Mouse (Mus musculus) liver, adult 2 months (tissue): ENCODE data around the gene Car11.

Experiments used
- CTCF ChIP-seq: fragments of 200-500 bp; IDR thresholded peaks from 2 replicates; pipeline ENCODE4 v1.5.1; 2011; ENCODE audit warnings: low read depth, low read length, control low read depth
- POLR2A ChIP-seq: fragments of 200-500 bp; IDR thresholded peaks from 2 replicates; pipeline ENCODE4 v1.6.1; 2011; ENCODE audit warnings: low read length, control low read depth; ENCODE audit not compliant: insufficient read depth; ENCODE audit errors: extremely low read depth

DNA sequence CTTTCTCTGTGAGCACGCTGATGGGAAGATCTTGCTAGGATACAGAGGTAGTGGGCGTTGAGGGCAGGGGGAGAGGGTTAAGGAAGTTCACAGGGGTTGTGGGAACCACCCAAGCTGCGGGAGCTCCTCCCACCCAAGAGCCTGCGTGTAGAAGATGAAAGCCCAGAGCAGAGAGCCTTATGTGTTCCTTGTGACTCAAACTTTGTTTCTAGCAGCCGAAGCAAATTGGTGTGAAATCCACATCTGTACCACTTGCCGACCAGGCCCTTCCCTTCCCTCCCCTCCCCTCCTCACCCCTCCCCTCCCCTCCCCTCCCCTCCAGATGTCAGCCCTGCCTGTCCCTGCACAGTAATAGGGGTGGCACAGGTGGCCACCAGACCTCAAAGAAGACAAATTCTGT, 4.5 kb upstream of the Car11 start:
- TF ChIP-seq CTCF (no peak), POLR2A (no peak)
